Mouse (Mus musculus) frontal cortex, postnatal 10 days (tissue): ENCODE data around the gene Gpr183.

Experiments used
- DNase-seq, 2 experiments: peaks; one replicate each; pipeline ENCODE4 v3.0.0; 2022; ENCODE audit warnings: low spot score in 2 of 2, mixed read lengths in 1 of 2

Gene Gpr183

GRCm38 (mm10) chr14:121903381-121903876 is 61.6 kb downstream of the Gpr183 start:
- no peak for DNase-seq
